Mouse (Mus musculus): Measurements from ENCODE around the gene Fndc9.

- TF ChIP-seq TAL1 (conservative IDR thresholded peaks at IDR 0.05; ENCODE audit: low read depth, low read length) (no peak), CTCF (IDR thresholded peaks at IDR 0.05; ENCODE audit: low read depth, low read length) (no peak), GATA1 (IDR thresholded peaks at IDR 0.05; ENCODE audit: borderline replicate concordance, low read length) (no peak), POLR2AphosphoS5 (IDR thresholded peaks at IDR 0.05; ENCODE audit: insufficient replicate concordance, low read depth, low read length) (no peak), GATA2 (IDR thresholded peaks at IDR 0.05; ENCODE audit: borderline replicate concordance, low read depth, low read length) (no peak)
Observed at GRCm38 (mm10) chr11:46225345-46225744, 10.0 kb upstream of the Fndc9 start.

Data from G1E (cell line).